Mouse (Mus musculus) heart, postnatal 0 days (tissue): ENCODE data around the gene Dhcr24. TPM values are rescaled to one million over a fixed set of nuclear protein-coding genes. Genes with fewer than 3 reads are reported as not detected.

Experiments
- ATAC-seq: fragments of 200-750 bp; cut with Nextera tagmentation; 2 replicates; pipeline ENCODE4 v1.8.0; 2017; ENCODE audit warnings: low read depth, moderate number of reproducible peaks, moderate library complexity; ENCODE audit not compliant: insufficient read depth
- DNase-seq: peaks from one replicate; pipeline ENCODE4 v3.0.0-alpha.2; 2016; ENCODE audit warnings: low spot score
- H3K27ac ChIP-seq: fragments of 300-500 bp; sonication (generic); 2 replicates; pipeline ENCODE4 v1.5.1; 2014; ENCODE audit warnings: low read depth, mild to moderate bottlenecking
- H3K27me3 ChIP-seq: fragments of 300-500 bp; sonication (generic); 2 replicates; pipeline ENCODE4 v1.6.1; 2014; ENCODE audit warnings: low read length, mixed read lengths; ENCODE audit not compliant: control insufficient read depth, insufficient read depth
- H3K36me3 ChIP-seq: fragments of 300-500 bp; sonication (generic); replicated peaks from 2 replicates; pipeline ENCODE4 v1.6.1; 2014; ENCODE audit warnings: low read length, mixed read lengths; ENCODE audit not compliant: control insufficient read depth, insufficient read depth
- H3K4me1 ChIP-seq: fragments of 300-500 bp; sonication (generic); 2 replicates; pipeline ENCODE4 v1.6.1; 2014; ENCODE audit warnings: antibody characterized with exemption; ENCODE audit not compliant: control insufficient read depth, insufficient read depth
- H3K4me2 ChIP-seq: fragments of 300-500 bp; sonication (generic); 2 replicates; pipeline ENCODE4 v1.6.1; 2014; ENCODE audit warnings: low read depth, mild to moderate bottlenecking, low read length, moderate library complexity
- H3K4me3 ChIP-seq: fragments of 300-500 bp; sonication (generic); 2 replicates; pipeline ENCODE4 v1.5.1; 2014; ENCODE audit warnings: low read depth, low read length
- H3K9ac ChIP-seq: fragments of 300-500 bp; sonication (generic); replicated peaks from 2 replicates; pipeline ENCODE4 v1.6.1; 2014; ENCODE audit warnings: low read depth, low read length, mixed read lengths
- H3K9me3 ChIP-seq: fragments of 300-500 bp; sonication (generic); replicated peaks from 2 replicates; pipeline ENCODE4 v1.6.1; 2016; ENCODE audit warnings: low read length; ENCODE audit not compliant: control insufficient read depth
- CTCF ChIP-seq: IDR thresholded peaks from 2 replicates; pipeline ENCODE4 v1.5.1; 2016; ENCODE audit warnings: antibody characterized with exemption, control low read depth, low read depth
- EP300 ChIP-seq: IDR thresholded peaks from 2 replicates; pipeline ENCODE4 v1.6.1; 2016; ENCODE audit warnings: antibody characterized with exemption, low read depth
- WGBS: fragments of 180-500 bp; shearing (Covaris S2); extraction: QIAGEN DNeasy Blood & Tissue Kit; methylation state at CpG from one replicate; pipeline ENCODE4 v1.1.7; 2014; 5-methylcytosine and 5-hydroxymethylcytosine counted together
- polyA plus RNA-seq: library from polyadenylated mRNA; unstranded; fragments of >200 nt; fragmentation: Nextera tagmentation; extraction: Ambion mirVana; gene quantifications from 2 replicates; pipeline ENCODE4 v1.2.1, GENCODE M21; 2015
- total RNA-seq: library from RNA; depleted of rRNA; stranded (reverse); fragments of >200 nt; gene quantifications from 2 replicates; pipeline ENCODE4 v1.2.3, GENCODE M21; 2014; ENCODE audit warnings: low replicate concordance

Dhcr24 gene
- total and polyA plus RNA-seq, 2 experiments from 2014 or later = 1.7 to 41.8 TPM

GRCm38 (mm10) chr4:106584665-106585064 is 23.8 kb downstream of the Dhcr24 start:
- Histone ChIP-seq H3K9me3 (no peaks in the 10 kb centered on the region), H3K4me3 (no peak overlapping the region), H3K27ac (no peak overlapping the region), H3K4me1 (peaks cover 22% of the 10 kb centered on the region), H3K9ac (no peak overlapping the region), H3K4me2 (no peak overlapping the region), H3K27me3 (no peaks in the 10 kb centered on the region), H3K36me3 (peaks cover 26% of the 10 kb centered on the region)
- TF ChIP-seq EP300 (no peak), CTCF (no peak)
- 83% methylated on average over 4 of the region's 4 CpGs for WGBS
- DNase-seq (no peak), ATAC-seq (no peak)

DNA sequence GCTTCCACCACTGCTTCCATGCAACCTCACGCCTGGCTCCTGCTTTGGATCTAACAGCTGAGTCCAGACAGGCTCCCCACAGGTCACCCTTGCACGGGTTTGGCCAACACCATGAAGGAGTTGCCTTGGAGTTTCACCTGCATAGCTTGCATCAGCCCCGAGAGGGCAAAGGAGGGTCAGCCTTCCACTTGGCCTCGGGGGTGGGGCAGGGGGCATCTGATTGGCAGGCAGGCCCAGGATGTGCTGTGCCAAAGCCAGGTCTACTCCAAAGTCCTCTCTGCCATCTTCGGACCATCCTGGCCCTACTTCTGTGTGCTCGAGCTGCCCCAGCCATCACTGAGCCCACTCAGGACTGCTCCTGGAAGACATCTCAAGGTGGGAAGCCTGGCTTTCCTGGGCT is 26.2 kb downstream of the Dhcr24 start:
- no peak overlapping the region for H3K4me3 ChIP-seq
- 92% methylated on average over 6 of the region's 6 CpGs for whole genome bisulfite sequencing
- no peak overlapping the region for H3K4me2 ChIP-seq
- no peak overlapping the region for H3K27ac ChIP-seq
- TF ChIP-seq EP300 (no peak), CTCF (no peak)
- H3K36me3 ChIP-seq = peaks cover 26% of the 10 kb centered on the region
- DNase-seq (no peak), ATAC-seq (no peak)
- H3K9me3 ChIP-seq = no peaks in the 10 kb centered on the region
- H3K4me1 ChIP-seq = peaks cover under 1% of the 10 kb centered on the region
- no peaks in the 10 kb centered on the region for H3K27me3 ChIP-seq
- no peak overlapping the region for H3K9ac ChIP-seq

- Histone ChIP-seq H3K9me3 (no peaks in the 10 kb centered on the region), H3K4me3 (no peak overlapping the region), H3K27me3 (no peaks in the 10 kb centered on the region), H3K27ac (no peak overlapping the region), H3K4me2 (no peak overlapping the region), H3K9ac (no peak overlapping the region), H3K4me1 (no peaks in the 10 kb centered on the region), H3K36me3 (peaks cover 26% of the 10 kb centered on the region)
- ATAC-seq (no peak), DNase-seq (no peak)
- TF ChIP-seq EP300 (no peak), CTCF (no peak)
- WGBS = 64% methylated on average over 9 of the region's 9 CpGs
Measured at GRCm38 (mm10) chr4:106590142-106590541, 29.3 kb downstream of the Dhcr24 start.

DNA sequence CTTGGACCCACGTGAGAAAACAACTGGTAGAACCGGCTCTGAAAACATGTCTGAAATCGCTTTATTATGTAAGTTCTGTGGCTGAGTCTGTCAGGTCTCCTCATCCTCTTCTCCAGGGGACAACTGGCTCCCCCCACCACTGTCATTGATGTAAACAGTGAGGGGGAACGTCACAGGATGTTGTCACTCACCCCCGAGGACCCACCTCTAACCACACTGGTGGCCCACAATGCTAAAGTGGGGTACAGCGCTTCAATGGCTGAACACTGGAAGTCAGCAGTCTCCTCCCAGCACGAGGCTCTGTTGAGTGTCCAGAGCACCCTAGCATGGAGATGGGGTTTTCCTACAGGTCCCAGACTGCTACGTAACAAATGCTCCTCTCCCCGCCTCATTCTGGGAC is 30.0 kb downstream of the Dhcr24 start:
- TF ChIP-seq CTCF = no peak
- no peak for TF ChIP-seq EP300
- H3K4me1 ChIP-seq = no peaks in the 10 kb centered on the region
- ATAC-seq = no peak
- no peak overlapping the region for H3K9ac ChIP-seq
- H3K36me3 ChIP-seq = peaks cover 25% of the 10 kb centered on the region
- 85% methylated on average over 9 of the region's 9 CpGs for WGBS
- no peaks in the 10 kb centered on the region for H3K9me3 ChIP-seq
- H3K4me2 ChIP-seq = no peak overlapping the region
- no peak overlapping the region for H3K27ac ChIP-seq
- H3K27me3 ChIP-seq = no peaks in the 10 kb centered on the region
- no peak for DNase-seq
- H3K4me3 ChIP-seq = no peak overlapping the region

- WGBS = 54% methylated on average over 7 of the region's 7 CpGs
- no peak overlapping the region for H3K9ac ChIP-seq
- H3K4me1 ChIP-seq = no peaks in the 10 kb centered on the region
- no peak overlapping the region for H3K4me2 ChIP-seq
- no peak overlapping the region for H3K4me3 ChIP-seq
- no peak for DNase-seq
- 0 out of 2 replicates have a peak, but pooled peaks cover 4% of the 10 kb centered on the region for H3K36me3 ChIP-seq
- no peak for ATAC-seq
- no peaks in the 10 kb centered on the region for H3K9me3 ChIP-seq
- H3K27ac ChIP-seq = no peak overlapping the region
- H3K27me3 ChIP-seq = no peaks in the 10 kb centered on the region
- TF ChIP-seq EP300 = no peak
Measured at GRCm38 (mm10) chr4:106593636-106594035, 32.8 kb downstream of the Dhcr24 start.

GRCm38 (mm10) chr4:106596200-106596599 is 35.4 kb downstream of the Dhcr24 start:
- Histone ChIP-seq H3K4me2 (no peak overlapping the region), H3K27me3 (no peaks in the 10 kb centered on the region), H3K27ac (no peak overlapping the region), H3K9me3 (no peaks in the 10 kb centered on the region), H3K36me3 (no peaks in the 10 kb centered on the region), H3K4me3 (no peak overlapping the region), H3K4me1 (no peaks in the 10 kb centered on the region), H3K9ac (no peak overlapping the region)
- no peak for TF ChIP-seq EP300
- TF ChIP-seq CTCF = no peak
- ATAC-seq = no peak
- WGBS = 72% methylated on average over 3 of the region's 3 CpGs
- DNase-seq = no peak
